Mouse (Mus musculus): Measurements from ENCODE around the gene Zfp462. TPM values are rescaled to one million over a fixed set of nuclear protein-coding genes. Genes with fewer than 3 reads are reported as not detected.

Gene Zfp462
- total RNA-seq, 2 experiments from 2014 or later = 13.0 TPM

GRCm38 (mm10) chr4:55033452-55033851 is 88.6 kb downstream of the Zfp462 start:
- intact Hi-C loops (cut with DNase I) = no loop called here
- no peak for DNase-seq

- no peak for DNase-seq
- intact Hi-C loops (cut with DNase I) = no loop called here
Observed at GRCm38 (mm10) chr4:55038139-55038538, 93.3 kb downstream of the Zfp462 start.

- intact Hi-C loops (cut with DNase I) = no loop called here
Observed at GRCm38 (mm10) chr4:55040258-55040964, 95.6 kb downstream of the Zfp462 start.

GRCm38 (mm10) chr4:55041106-55041730 is 96.4 kb downstream of the Zfp462 start:
- intact Hi-C loops (cut with DNase I) = no loop called here
- no peak for DNase-seq

More at GRCm38 (mm10) chr4:55040258-55040964, 95.6 kb downstream of the Zfp462 start:
- no peak for DNase-seq

- intact Hi-C loops (cut with DNase I) = no loop called here
- DNase-seq = no peak
Observed at GRCm38 (mm10) chr4:55042573-55042972, 97.7 kb downstream of the Zfp462 start.

GRCm38 (mm10) chr4:55047266-55047665 is 102.4 kb downstream of the Zfp462 start:
- intact Hi-C loops (cut with DNase I) = no loop called here
- no peak for DNase-seq

GRCm38 (mm10) chr4:55049938-55050610 is 105.2 kb downstream of the Zfp462 start:
- no peak for DNase-seq
- intact Hi-C loops (cut with DNase I) = no loop called here

- intact Hi-C loops (cut with DNase I) = no loop called here
Observed at GRCm38 (mm10) chr4:55051345-55051744, 106.5 kb downstream of the Zfp462 start.

GRCm38 (mm10) chr4:55052686-55053085 is 107.8 kb downstream of the Zfp462 start:
- intact Hi-C loops (cut with DNase I) = no loop called here
- DNase-seq = no peak

More at GRCm38 (mm10) chr4:55051345-55051744, 106.5 kb downstream of the Zfp462 start:
- no peak for DNase-seq

GRCm38 (mm10) chr4:55057666-55058455 is 113.0 kb downstream of the Zfp462 start:
- peak in 1 of 2 experiments; percentile 45 for DNase-seq
- intact Hi-C loops (cut with DNase I) = no loop called here

- intact Hi-C loops (cut with DNase I) = no loop called here
- no peak for DNase-seq
Observed at GRCm38 (mm10) chr4:55058901-55059300, 114.1 kb downstream of the Zfp462 start.

- intact Hi-C loops (cut with DNase I) = no loop called here
- no peak for DNase-seq
Observed at GRCm38 (mm10) chr4:55066341-55067170, 121.7 kb downstream of the Zfp462 start.

GRCm38 (mm10) chr4:55071535-55071934 is 126.7 kb downstream of the Zfp462 start:
- DNase-seq = no peak
- intact Hi-C loops (cut with DNase I) = no loop called here

GRCm38 (mm10) chr4:55077133-55077889 is 132.5 kb downstream of the Zfp462 start:
- intact Hi-C loops (cut with DNase I) = no loop called here

GRCm38 (mm10) chr4:55077902-55078716 is 133.3 kb downstream of the Zfp462 start:
- intact Hi-C loops (cut with DNase I) = no loop called here
- DNase-seq = peak; percentile 18 to 28

More at GRCm38 (mm10) chr4:55077133-55077889, 132.5 kb downstream of the Zfp462 start:
- peak; percentile 29 to 39 for DNase-seq

- DNase-seq = no peak
- intact Hi-C loops (cut with DNase I) = no loop called here
Observed at GRCm38 (mm10) chr4:55079056-55079455, 134.2 kb downstream of the Zfp462 start.

- intact Hi-C loops (cut with DNase I) = no loop called here
- DNase-seq = peak; percentile 10 to 17
Observed at GRCm38 (mm10) chr4:55084080-55084688, 139.3 kb downstream of the Zfp462 start.

GRCm38 (mm10) chr4:55088153-55088552 is 143.3 kb downstream of the Zfp462 start:
- no peak for DNase-seq
- intact Hi-C loops (cut with DNase I) = no loop called here
